Mouse (Mus musculus) liver, embryonic 13.5 days (tissue): ENCODE measurements around the gene Tlk2. TPM values are rescaled to one million over a fixed set of nuclear protein-coding genes. Genes with fewer than 3 reads are reported as not detected.
A peak's percentile ranks its signal among the peaks of the same experiment; 100 is the strongest.
"Not testable (repeated sequence)": the region's sequence is repeated elsewhere in the genome, so short reads cannot be mapped to it uniquely, and the experiment has no call there.

Experiments
- ATAC-seq: fragments of 200-750 bp; cut with Nextera tagmentation; 2 replicates; pipeline ENCODE4 v1.8.0; 2017; ENCODE audit warnings: low read depth, mild to moderate bottlenecking, moderate number of reproducible peaks, moderate library complexity
- DNase-seq: peaks from one replicate; pipeline ENCODE4 v3.0.0; 2022
- H3K27ac ChIP-seq: fragments of 300-500 bp; sonication (generic); 2 replicates; pipeline ENCODE4 v1.5.1; 2015; ENCODE audit warnings: moderate library complexity, mild to moderate bottlenecking, inconsistent platforms
- H3K27me3 ChIP-seq: fragments of 300-500 bp; sonication (generic); 2 replicates; pipeline ENCODE4 v1.6.1; 2015; ENCODE audit warnings: mild to moderate bottlenecking, inconsistent platforms
- H3K36me3 ChIP-seq: fragments of 300-500 bp; sonication (generic); 2 replicates; pipeline ENCODE4 v1.6.1; 2015; ENCODE audit warnings: mild to moderate bottlenecking, inconsistent platforms
- H3K4me1 ChIP-seq: fragments of 300-500 bp; sonication (generic); replicated peaks from 2 replicates; pipeline ENCODE4 v1.6.1; 2015; ENCODE audit warnings: inconsistent platforms
- H3K4me2 ChIP-seq: fragments of 300-500 bp; sonication (generic); 2 replicates; pipeline ENCODE4 v1.6.1; 2015; ENCODE audit warnings: inconsistent platforms, mild to moderate bottlenecking, moderate library complexity
- H3K4me3 ChIP-seq: fragments of 300-500 bp; sonication (generic); replicated peaks from 2 replicates; pipeline ENCODE4 v1.5.1; 2015; ENCODE audit warnings: mild to moderate bottlenecking, inconsistent platforms
- H3K9ac ChIP-seq: fragments of 300-500 bp; sonication (generic); 2 replicates; pipeline ENCODE4 v1.6.1; 2015; ENCODE audit warnings: mild to moderate bottlenecking, inconsistent platforms
- H3K9me3 ChIP-seq: fragments of 300-500 bp; sonication (generic); replicated peaks from 2 replicates; pipeline ENCODE4 v1.6.1; 2016; ENCODE audit warnings: inconsistent platforms
- WGBS: fragments of 180-500 bp; shearing (Covaris S2); methylation state at CpG from one replicate; pipeline ENCODE4 v1.1.7; 2015; ENCODE audit not compliant: insufficient replicate concordance; 5-methylcytosine and 5-hydroxymethylcytosine counted together
- polyA plus RNA-seq: library from polyadenylated mRNA; unstranded; fragments of >200 nt; fragmentation: Nextera tagmentation; extraction: Ambion mirVana; gene quantifications from 2 replicates; pipeline ENCODE4 v1.2.1, GENCODE M21; 2015

Tlk2 gene
- polyA plus RNA-seq = 8.0 and 8.3 TPM in 2 replicates

DNA sequence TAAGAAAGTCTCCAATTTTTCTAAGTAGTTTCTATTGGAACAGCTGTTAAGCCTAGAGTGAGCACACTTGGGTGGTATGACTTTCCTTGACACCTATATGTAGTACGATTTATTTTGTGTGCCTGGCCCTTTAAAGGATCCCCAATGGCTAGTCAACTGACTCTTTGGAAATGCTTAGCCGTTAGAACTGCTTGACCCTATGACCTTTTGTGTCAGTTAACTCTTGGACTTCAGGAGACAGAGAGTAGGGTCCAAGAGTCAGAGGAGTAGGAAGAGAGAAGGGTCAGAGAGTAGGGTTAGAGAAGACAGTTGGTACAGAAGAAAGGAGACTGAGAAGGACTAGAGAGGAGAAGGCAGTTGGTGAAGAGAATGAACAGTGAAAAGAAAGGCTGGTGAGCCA is at the start of gene Tlk2:
Gene Tlk2, plus strand, starts transcription at position 292 of the 400 bp plus-strand sequence.
- Histone ChIP-seq H3K4me2 (peak within 1 kb of the TSS; percentile 94), H3K27ac (peak within 1 kb of the TSS; percentile 95), H3K36me3 (peaks cover 8% of the 10 kb centered on the region; the same call in 1 of the 2 replicates), H3K4me3 (peak within 1 kb of the TSS; percentile 98), H3K4me1 (peaks cover 30% of the 10 kb centered on the region), H3K27me3 (no peaks in the 10 kb centered on the region), H3K9me3 (no peaks in the 10 kb centered on the region), H3K9ac (peak within 1 kb of the TSS; percentile 100)
- DNase-seq = no peak
- ATAC-seq = no peak
- WGBS = 68% methylated on average over 2 of the region's 2 CpGs

DNA sequence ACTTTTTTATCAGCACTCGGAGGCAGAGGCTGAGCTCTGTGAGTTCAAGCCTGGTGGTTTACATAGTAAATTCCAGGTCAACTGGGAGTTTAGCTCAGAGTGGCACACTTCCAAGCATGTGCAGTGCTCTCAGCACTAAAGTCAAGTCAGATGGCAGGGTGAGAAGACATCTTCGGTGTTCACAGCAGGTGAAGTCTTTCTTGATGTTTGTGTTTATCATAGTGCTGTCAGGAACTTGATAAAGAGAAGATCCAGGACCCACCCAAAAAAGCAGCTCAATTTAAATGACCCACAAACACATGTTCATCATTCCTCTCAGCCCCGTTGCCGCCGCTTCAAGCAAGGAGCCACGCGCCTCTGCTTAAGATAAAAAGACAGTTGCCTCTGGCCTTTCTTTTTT is 42.9 kb upstream of the Tlk2 start:
- no peak overlapping the region for H3K4me3 ChIP-seq
- H3K4me2 ChIP-seq = no peak overlapping the region
- peaks cover 99% of the 10 kb centered on the region for H3K36me3 ChIP-seq
- H3K9me3 ChIP-seq = no peaks in the 10 kb centered on the region
- WGBS = 46% methylated on average over 7 of the region's 7 CpGs
- ATAC-seq (peak; percentile 58), DNase-seq (no peak)
- no peaks in the 10 kb centered on the region for H3K27me3 ChIP-seq
- H3K9ac ChIP-seq = peak overlapping the region; percentile 47; the same call in 1 of the 2 replicates
- peak overlapping the region; percentile 71 for H3K27ac ChIP-seq
- H3K4me1 ChIP-seq = peaks cover 35% of the 10 kb centered on the region

DNA sequence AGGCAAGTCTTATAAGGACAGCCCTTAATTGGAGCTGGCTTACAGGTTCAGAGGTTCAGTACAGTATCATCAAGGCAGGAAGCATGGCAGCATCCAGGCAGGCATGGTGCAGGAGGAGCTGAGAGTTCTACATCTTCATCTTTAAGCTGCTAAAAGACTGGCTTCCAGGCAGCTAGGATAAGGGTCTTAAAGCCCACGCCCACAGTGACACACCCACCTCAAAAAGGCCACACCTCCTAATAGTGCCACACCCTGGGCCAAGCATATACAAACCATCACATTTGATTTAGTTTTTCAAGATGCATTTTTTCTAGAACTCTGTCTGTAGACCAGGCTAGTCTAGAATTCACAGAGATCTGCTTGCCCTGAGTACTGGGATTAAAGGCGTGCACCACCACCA is 41.4 kb upstream of the Tlk2 start:
- Histone ChIP-seq H3K27ac (peak overlapping the region; percentile 51), H3K4me2 (peak overlapping the region; percentile 17; the same call in 1 of the 2 replicates), H3K36me3 (peaks cover 93% of the 10 kb centered on the region), H3K4me1 (peaks cover 43% of the 10 kb centered on the region)
- H3K9ac ChIP-seq, H3K27me3 ChIP-seq, H3K9me3 ChIP-seq, H3K4me3 ChIP-seq, DNase-seq: not testable (repeated sequence)
- WGBS = 64% methylated on average over 2 of the region's 2 CpGs
- ATAC-seq = peak; percentile 71

DNA sequence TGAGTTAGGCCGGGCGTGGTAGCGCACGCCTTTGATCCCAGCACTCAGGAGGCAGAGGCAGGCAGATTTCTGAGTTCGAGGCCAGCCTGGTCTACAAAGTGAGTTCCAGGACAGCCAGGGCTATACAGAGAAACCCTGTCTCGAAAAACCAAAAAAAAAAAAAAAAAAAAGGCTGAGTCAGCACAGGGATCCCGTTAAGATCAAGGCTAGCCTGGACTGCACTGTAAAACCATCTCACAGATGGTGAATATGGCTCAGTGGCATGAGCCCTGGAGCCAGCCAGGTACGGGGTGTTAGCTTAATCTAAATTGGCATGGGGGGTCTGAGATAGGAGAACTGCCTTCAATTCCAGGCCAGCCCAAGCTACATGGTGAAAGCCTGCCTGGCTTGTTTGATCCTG is 38.1 kb upstream of the Tlk2 start:
- H3K27me3 ChIP-seq, DNase-seq, ATAC-seq, H3K27ac ChIP-seq, H3K4me2 ChIP-seq, H3K4me3 ChIP-seq, H3K9ac ChIP-seq, H3K9me3 ChIP-seq: not testable (repeated sequence)
- peaks cover 66% of the 10 kb centered on the region for H3K4me1 ChIP-seq
- WGBS = 91% methylated on average over 8 of the region's 8 CpGs
- peaks cover 61% of the 10 kb centered on the region for H3K36me3 ChIP-seq

DNA sequence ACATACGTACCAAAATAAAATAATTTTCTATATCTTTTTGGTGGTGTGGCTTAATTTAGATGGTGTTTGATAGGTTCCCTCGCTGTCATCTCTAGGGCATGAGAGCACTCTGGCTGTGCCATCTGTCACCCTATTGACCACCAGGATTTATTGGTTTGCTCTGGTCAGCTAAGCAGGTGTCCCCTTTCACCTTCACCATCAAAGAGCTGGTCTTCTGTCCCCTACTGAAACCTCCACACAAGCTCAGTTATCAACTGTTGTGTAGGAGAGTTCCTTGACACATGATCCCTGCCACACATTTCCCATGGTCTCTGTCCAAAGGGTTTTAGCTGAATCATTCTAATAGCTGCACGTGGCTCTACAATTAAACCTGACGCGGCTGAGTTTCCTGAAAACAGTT is 37.5 kb upstream of the Tlk2 start:
- no peak for DNase-seq
- peaks cover 61% of the 10 kb centered on the region for H3K4me1 ChIP-seq

DNA sequence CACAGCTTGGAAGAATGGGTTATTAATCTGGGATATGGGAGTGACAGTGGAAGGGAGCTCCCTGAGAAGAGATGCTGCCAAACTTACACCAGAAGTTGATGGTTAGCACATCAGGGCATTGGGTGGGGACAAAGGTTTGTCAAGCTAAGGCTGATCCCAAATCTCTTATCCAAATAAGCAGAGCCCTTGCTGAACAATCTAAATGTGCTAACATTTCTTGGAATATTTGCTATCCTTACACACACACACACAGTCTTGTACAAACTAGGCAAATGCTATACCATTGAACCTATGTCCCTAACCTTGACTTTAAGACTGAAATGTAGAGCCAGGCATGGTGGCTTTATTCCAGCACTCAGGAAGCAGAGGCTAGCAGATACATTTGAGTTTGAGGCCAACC is 35.0 kb upstream of the Tlk2 start:
- peak overlapping the region; percentile 70 for H3K27ac ChIP-seq
- DNase-seq = no peak
- peaks cover 31% of the 10 kb centered on the region for H3K36me3 ChIP-seq
- H3K27me3 ChIP-seq = no peaks in the 10 kb centered on the region
- peak; percentile 85 for ATAC-seq
- H3K4me2 ChIP-seq = peak overlapping the region; percentile 15; the same call in 1 of the 2 replicates
- peak overlapping the region; percentile 15; the same call in 1 of the 2 replicates for H3K9ac ChIP-seq
- no peaks in the 10 kb centered on the region for H3K9me3 ChIP-seq
- H3K4me3 ChIP-seq = no peak overlapping the region
- peaks cover 42% of the 10 kb centered on the region for H3K4me1 ChIP-seq

More for the DNA sequence above, 37.5 kb upstream of the Tlk2 start:
- H3K9ac ChIP-seq = no peak overlapping the region
- H3K4me2 ChIP-seq = no peak overlapping the region
- peaks cover 55% of the 10 kb centered on the region for H3K36me3 ChIP-seq
- 87% methylated on average over 5 of the region's 5 CpGs for WGBS
- no peaks in the 10 kb centered on the region for H3K27me3 ChIP-seq
- H3K4me3 ChIP-seq = no peak overlapping the region
- ATAC-seq = no peak
- H3K9me3 ChIP-seq = no peaks in the 10 kb centered on the region
- H3K27ac ChIP-seq = no peak overlapping the region

DNA sequence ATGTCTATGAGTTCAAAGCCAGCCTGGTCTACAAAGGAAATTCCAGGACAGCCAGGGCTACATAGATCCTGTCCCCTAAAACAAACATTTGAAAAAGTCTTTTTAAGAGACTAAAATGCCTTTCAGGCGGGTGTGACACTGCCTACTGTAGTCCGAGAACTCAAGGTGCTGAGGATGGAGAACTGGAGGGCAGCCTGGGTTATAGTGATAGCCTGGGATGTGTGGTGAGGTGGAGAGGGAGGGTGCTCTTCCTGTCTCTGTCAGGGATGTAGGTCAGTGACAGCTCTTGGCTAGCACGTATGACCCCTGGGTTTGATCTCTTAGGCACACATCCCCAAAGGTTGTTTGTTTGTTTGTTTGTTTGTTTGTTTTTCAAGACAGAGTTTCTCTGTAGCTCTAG is 34.5 kb upstream of the Tlk2 start:
- peak; percentile 71 for ATAC-seq
- Histone ChIP-seq H3K27me3 (no peaks in the 10 kb centered on the region), H3K4me1 (peaks cover 43% of the 10 kb centered on the region), H3K36me3 (peaks cover 26% of the 10 kb centered on the region), H3K4me3 (no peak overlapping the region), H3K4me2 (no peak overlapping the region), H3K9me3 (no peaks in the 10 kb centered on the region), H3K9ac (0 out of 2 replicates have a peak overlapping the region, but pooled peaks have one; percentile 2), H3K27ac (peak overlapping the region; percentile 70)
- 39% methylated on average over 3 of the region's 3 CpGs for WGBS
- no peak for DNase-seq

DNA sequence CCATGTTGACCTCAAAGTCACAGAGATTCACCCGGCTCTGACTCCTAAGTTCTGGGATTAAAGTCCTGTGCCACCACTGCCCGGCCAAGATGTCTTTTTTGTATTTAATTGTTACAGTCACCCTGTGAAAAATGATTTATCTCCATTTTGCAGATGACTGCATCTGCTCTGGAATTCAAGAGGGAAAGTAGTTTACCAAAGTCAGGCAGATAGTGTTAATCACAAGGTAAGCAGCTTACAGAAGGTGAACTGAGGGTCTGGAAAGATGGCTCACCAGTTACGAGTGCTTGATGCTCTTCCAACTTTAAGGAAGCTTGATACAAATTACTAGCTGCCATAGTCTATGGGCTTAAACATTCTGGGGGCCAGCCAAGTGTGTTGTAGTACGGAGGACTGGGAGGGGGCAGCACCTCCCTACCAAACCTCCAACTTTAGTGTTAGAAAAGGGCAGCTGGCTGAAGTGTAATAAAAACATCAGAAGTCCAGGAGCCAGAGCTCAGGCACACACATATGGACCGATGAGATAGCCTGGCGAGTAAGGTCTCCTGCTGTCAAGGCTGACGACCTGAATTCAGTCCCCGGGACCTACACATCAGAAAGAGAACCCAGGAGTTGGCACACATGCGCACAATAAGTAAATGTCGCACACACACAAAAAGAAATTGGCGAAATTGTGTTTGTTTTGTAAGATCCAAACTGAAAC is 33.9 kb upstream of the Tlk2 start:
- H3K4me2 ChIP-seq = no peak overlapping the region
- DNase-seq (no peak), ATAC-seq (peak; percentile 19)
- H3K4me1 ChIP-seq = peaks cover 47% of the 10 kb centered on the region
- 57% methylated on average over 11 of the region's 11 CpGs for WGBS
- H3K36me3 ChIP-seq = peaks cover 20% of the 10 kb centered on the region
- peak overlapping the region; percentile 2; the same call in 1 of the 2 replicates for H3K9ac ChIP-seq
- H3K27me3 ChIP-seq = no peaks in the 10 kb centered on the region
- H3K4me3 ChIP-seq = no peak overlapping the region
- H3K27ac ChIP-seq = peak overlapping the region; percentile 70
- H3K9me3 ChIP-seq = no peaks in the 10 kb centered on the region

DNA sequence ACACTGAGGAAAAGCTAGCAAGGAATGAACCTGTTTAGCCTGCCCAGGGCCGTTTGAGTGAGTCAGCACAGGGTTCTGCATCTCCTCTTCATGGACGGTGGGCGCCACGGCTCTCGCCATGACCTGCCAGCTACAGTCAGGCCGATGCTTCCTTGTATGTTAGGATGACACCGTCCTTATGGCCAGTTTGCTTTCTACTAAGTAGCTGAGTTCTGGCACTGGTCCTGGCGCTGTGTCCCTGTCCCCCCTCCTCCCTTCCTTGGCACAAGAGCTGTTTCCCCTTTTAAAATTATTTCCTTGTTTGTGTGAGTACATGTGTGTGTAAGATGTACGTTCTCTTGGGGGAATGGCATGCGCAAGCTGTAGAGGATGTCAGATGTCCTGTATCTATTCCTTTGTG is 33.4 kb upstream of the Tlk2 start:
- Histone ChIP-seq H3K9me3 (no peaks in the 10 kb centered on the region), H3K4me1 (peaks cover 52% of the 10 kb centered on the region), H3K4me3 (no peak overlapping the region), H3K36me3 (peaks cover 15% of the 10 kb centered on the region), H3K27me3 (no peaks in the 10 kb centered on the region), H3K4me2 (no peak overlapping the region), H3K27ac (peak overlapping the region; percentile 70), H3K9ac (no peak overlapping the region)
- 81% methylated on average over 10 of the region's 10 CpGs for WGBS
- DNase-seq = no peak
- ATAC-seq = no peak

DNA sequence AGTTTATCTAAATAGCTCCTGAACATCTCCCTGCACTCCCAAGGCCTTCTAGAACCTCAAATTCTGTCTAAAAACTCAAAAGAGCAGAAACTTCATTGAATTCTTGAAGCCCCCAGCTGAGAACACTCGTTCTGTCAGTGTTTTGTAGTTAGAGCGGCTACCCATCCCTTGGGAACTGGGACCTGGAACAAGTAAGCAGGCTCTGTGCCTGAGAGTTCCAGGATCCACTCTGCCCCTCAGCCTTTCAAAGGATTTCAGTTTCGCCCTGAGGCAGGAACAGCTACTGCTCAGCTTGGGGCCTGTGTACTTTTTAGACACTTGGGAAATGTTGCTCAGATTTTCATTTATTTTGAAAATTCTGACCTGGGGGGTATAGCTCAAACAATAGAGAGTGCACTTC is 32.0 kb upstream of the Tlk2 start, which contains the start of gene Gm10842:
Gene Gm10842, plus strand, starts transcription at position 301 of the 400 bp plus-strand sequence.
- no peaks in the 10 kb centered on the region for H3K9me3 ChIP-seq
- H3K4me2 ChIP-seq = no peak within 1 kb of the TSS
- 0 out of 2 replicates have a peak within 1 kb of the TSS, but pooled peaks have one; percentile 10 for H3K27ac ChIP-seq
- no peak for ATAC-seq
- H3K9ac ChIP-seq = no peak within 1 kb of the TSS
- no peak within 1 kb of the TSS for H3K4me3 ChIP-seq
- no peaks in the 10 kb centered on the region for H3K27me3 ChIP-seq
- peaks cover 7% of the 10 kb centered on the region; the same call in 1 of the 2 replicates for H3K36me3 ChIP-seq
- peaks cover 65% of the 10 kb centered on the region for H3K4me1 ChIP-seq
- DNase-seq = no peak
- 74% methylated on average over 3 of the region's 3 CpGs for WGBS

DNA sequence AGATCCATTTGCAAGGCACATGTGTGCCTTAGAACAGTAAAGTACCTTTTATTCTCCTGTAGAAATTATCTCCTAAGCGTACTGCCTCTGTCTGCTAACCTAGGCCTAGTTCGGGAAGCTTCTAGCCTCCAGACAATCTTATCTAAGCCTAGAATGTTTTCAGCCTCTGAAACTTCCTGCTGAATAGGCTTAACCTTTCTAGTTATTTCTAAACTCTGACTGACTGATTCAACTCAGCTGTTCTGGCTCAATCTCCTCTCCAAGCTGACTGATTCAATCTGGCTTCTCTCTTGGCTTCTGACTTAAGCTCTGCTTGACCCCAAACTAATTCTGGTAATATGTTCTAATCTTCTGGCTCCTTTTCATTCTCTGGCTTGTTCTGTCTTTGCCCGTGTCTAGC is 29.3 kb upstream of the Tlk2 start:
- H3K36me3 ChIP-seq = no peaks in the 10 kb centered on the region
- WGBS = 38% methylated on average over 3 of the region's 3 CpGs
- H3K4me1 ChIP-seq = peaks cover 63% of the 10 kb centered on the region

DNA sequence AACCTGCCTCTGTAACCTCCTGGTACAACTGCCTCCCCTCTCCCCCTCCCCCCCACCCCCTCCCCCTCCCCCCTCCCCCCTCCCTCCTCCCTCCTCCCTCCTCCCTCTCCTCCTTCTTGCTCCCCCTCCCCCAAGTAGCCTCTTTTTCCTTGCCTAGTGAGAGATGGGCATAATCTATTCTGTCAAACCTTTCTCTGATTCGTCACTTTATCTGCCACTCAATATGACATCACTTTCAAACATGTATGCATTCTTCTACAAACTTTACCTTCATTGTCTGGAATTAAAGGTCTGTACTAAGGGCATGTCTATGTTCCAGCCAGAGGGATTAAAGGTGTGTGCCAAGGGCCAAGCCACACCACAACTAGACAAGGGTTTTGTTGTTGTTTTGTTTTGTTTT is 28.8 kb upstream of the Tlk2 start:
- H3K4me2 ChIP-seq = no peak overlapping the region

More for the DNA sequence above, 29.3 kb upstream of the Tlk2 start:
- no peaks in the 10 kb centered on the region for H3K27me3 ChIP-seq
- no peak overlapping the region for H3K4me3 ChIP-seq
- no peak overlapping the region for H3K4me2 ChIP-seq
- DNase-seq (no peak), ATAC-seq (no peak)
- no peaks in the 10 kb centered on the region for H3K9me3 ChIP-seq
- no peak overlapping the region for H3K9ac ChIP-seq
- peak overlapping the region; percentile 67 for H3K27ac ChIP-seq

More for the DNA sequence above, 28.8 kb upstream of the Tlk2 start:
- no peak overlapping the region for H3K4me3 ChIP-seq
- H3K27me3 ChIP-seq = no peaks in the 10 kb centered on the region
- 0 out of 2 replicates have a peak overlapping the region, but pooled peaks have one; percentile 8 for H3K9ac ChIP-seq
- no peaks in the 10 kb centered on the region for H3K9me3 ChIP-seq
- peak overlapping the region; percentile 97 for H3K27ac ChIP-seq
- 47% methylated on average over 1 of the region's 1 CpGs for WGBS
- H3K4me1 ChIP-seq = peaks cover 63% of the 10 kb centered on the region
- DNase-seq (no peak), ATAC-seq (no peak)
- no peaks in the 10 kb centered on the region for H3K36me3 ChIP-seq
